Mouse (Mus musculus): ENCODE data around the gene Spata25. TPM values are rescaled to one million over a fixed set of nuclear protein-coding genes. Genes with fewer than 3 reads are reported as not detected.

The Spata25 gene
- polyA plus RNA-seq, 1 experiment from 2014 or later: not detected

DNA sequence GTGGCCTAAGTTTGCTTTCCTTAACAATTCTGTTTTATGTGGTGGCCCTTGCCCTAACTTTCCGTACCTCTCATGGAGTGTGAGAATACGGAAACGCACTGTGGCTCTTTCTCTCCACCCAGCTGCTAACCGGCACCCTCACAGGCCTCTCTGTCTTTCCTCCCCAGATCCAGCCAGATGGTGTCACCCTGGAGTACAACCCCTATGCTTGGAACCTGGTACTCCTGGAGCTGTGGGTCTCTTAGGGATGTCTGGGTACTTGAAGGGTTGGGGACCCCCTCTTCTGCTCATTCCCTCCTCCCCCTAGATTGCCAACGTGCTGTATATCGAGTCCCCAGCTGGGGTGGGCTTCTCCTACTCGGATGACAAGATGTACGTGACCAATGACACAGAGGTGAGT is 6.2 kb upstream of the Spata25 start:
- Histone ChIP-seq H3K4me3 (replicated peaks) (peak overlapping the region; percentile 79), H3K27me3 (replicated peaks) (no peaks in the 10 kb centered on the region), H3K27ac (peak overlapping the region; percentile 92; the same call in 1 of the 2 replicates), H3K4me1 (replicated peaks) (peaks cover 13% of the 10 kb centered on the region), H3K36me3 (peaks cover 20% of the 10 kb centered on the region), H3K9ac (peak overlapping the region; percentile 85), H3K9me3 (no peaks in the 10 kb centered on the region), H3K4me2 (replicated peaks) (peak overlapping the region; percentile 99)
- no peak for ATAC-seq
- WGBS: 35% methylated on average over 8 of the region's 8 CpGs

DNA sequence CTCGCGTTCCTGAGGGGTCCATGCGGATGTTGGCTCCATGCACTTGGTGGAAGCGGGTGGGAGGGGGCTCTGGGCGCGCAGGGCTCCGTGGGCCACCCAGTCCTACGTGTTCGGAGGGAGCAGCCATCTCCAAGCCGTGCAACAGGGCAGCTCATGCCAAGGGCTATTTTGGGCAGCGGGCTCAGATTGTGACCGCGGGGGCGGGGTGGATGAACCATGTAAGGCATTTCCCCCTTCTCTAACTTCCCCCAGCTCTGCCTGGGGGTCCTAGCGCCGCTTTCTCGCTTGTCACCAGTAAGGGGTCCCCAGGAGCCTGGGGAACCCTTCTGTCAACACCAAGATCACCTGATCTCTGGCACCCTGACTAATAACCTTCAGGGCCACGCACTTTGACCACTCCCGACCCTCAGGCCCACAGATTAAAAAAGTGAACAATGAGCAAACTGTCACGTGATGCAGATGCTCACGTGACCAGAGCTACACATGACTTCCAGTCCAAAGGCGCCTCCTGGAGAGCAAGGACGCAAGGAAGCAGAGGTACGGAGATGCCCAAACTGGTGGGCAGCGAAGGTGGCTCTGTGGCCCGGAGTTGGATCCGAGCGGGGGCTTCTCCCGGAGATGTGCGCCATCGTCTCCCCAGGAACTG is 5.1 kb upstream of the Spata25 start, which contains the start of gene Neurl2:
Gene Neurl2, minus strand, starts transcription at position 143 of the 646 bp plus-strand sequence.
- H3K27me3 ChIP-seq (replicated peaks): no peaks in the 10 kb centered on the region
- peak within 1 kb of the TSS; percentile 79 for H3K4me3 ChIP-seq (replicated peaks)
- H3K27ac ChIP-seq: peak within 1 kb of the TSS; percentile 92
- ATAC-seq: peak; percentile 74
- peak within 1 kb of the TSS; percentile 99 for H3K4me2 ChIP-seq (replicated peaks)
- no peaks in the 10 kb centered on the region for H3K9me3 ChIP-seq
- under 1% methylated on average over 31 of the region's 31 CpGs for WGBS
- peaks cover 13% of the 10 kb centered on the region for H3K36me3 ChIP-seq
- H3K4me1 ChIP-seq (replicated peaks): peaks cover 13% of the 10 kb centered on the region
- peak within 1 kb of the TSS; percentile 85 for H3K9ac ChIP-seq

GRCm38 (mm10) chr2:164832748-164833301 is 4.5 kb upstream of the Spata25 start, which contains the start of gene Ctsa:
Gene Ctsa (plus strand): TSS chr2:164832873.
- peak within 1 kb of the TSS; percentile 85 for H3K9ac ChIP-seq
- H3K27ac ChIP-seq: peak within 1 kb of the TSS; percentile 92
- no peaks in the 10 kb centered on the region for H3K27me3 ChIP-seq (replicated peaks)
- under 1% methylated on average over 35 of the region's 35 CpGs for WGBS
- H3K9me3 ChIP-seq: no peaks in the 10 kb centered on the region
- H3K4me3 ChIP-seq (replicated peaks): peak within 1 kb of the TSS; percentile 79
- H3K4me1 ChIP-seq (replicated peaks): peaks cover 13% of the 10 kb centered on the region
- H3K36me3 ChIP-seq: peaks cover 11% of the 10 kb centered on the region
- peak within 1 kb of the TSS; percentile 99 for H3K4me2 ChIP-seq (replicated peaks)
- ATAC-seq: peak; percentile 74

GRCm38 (mm10) chr2:164832032-164832747 is 3.9 kb upstream of the Spata25 start:
- H3K27me3 ChIP-seq (replicated peaks): no peaks in the 10 kb centered on the region
- H3K4me2 ChIP-seq (replicated peaks): peak overlapping the region; percentile 99
- no peak for ATAC-seq
- no peaks in the 10 kb centered on the region for H3K9me3 ChIP-seq
- peak overlapping the region; percentile 79 for H3K4me3 ChIP-seq (replicated peaks)
- WGBS: 57% methylated on average over 16 of the region's 16 CpGs
- H3K27ac ChIP-seq: peak overlapping the region; percentile 92
- H3K36me3 ChIP-seq: peaks cover 16% of the 10 kb centered on the region; the same call in 1 of the 2 replicates
- peaks cover 13% of the 10 kb centered on the region for H3K4me1 ChIP-seq (replicated peaks)
- H3K9ac ChIP-seq: peak overlapping the region; percentile 85

GRCm38 (mm10) chr2:164831029-164831428 is 2.7 kb upstream of the Spata25 start:
- Histone ChIP-seq H3K9ac (no peak overlapping the region), H3K36me3 (peaks cover 14% of the 10 kb centered on the region), H3K4me2 (replicated peaks) (no peak overlapping the region), H3K4me3 (replicated peaks) (no peak overlapping the region), H3K9me3 (no peaks in the 10 kb centered on the region), H3K4me1 (replicated peaks) (peaks cover 13% of the 10 kb centered on the region), H3K27ac (no peak overlapping the region), H3K27me3 (replicated peaks) (no peaks in the 10 kb centered on the region)
- 89% methylated on average over 10 of the region's 10 CpGs for WGBS
- no peak for ATAC-seq

DNA sequence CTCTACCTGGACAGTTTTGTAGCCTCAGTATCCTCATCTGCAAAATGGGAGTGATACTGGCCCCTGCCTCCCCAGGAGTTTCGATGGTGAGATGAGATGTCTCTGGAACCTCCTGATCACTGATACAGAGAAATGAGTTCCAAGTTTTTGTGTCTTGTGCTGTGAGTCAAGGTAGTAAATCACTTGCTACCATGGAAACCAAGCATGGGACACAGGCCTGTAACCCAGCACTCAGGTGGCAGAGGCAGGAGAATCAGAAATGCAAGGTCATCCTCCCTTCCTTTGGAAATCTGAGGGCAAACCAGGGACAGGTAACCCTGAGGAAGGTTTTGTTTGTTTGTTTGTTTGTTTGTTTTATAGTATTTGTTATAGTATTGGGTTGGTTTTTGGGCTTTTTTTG is 753 bp upstream of the Spata25 start:
- Histone ChIP-seq H3K9me3 (no peaks in the 10 kb centered on the region), H3K4me3 (replicated peaks) (no peak overlapping the region), H3K27ac (no peak overlapping the region), H3K9ac (no peak overlapping the region), H3K27me3 (replicated peaks) (no peaks in the 10 kb centered on the region), H3K4me2 (replicated peaks) (no peak overlapping the region), H3K4me1 (replicated peaks) (peaks cover 5% of the 10 kb centered on the region), H3K36me3 (peaks cover 21% of the 10 kb centered on the region)
- no peak for ATAC-seq
- 92% methylated on average over 1 of the region's 1 CpGs for WGBS

DNA sequence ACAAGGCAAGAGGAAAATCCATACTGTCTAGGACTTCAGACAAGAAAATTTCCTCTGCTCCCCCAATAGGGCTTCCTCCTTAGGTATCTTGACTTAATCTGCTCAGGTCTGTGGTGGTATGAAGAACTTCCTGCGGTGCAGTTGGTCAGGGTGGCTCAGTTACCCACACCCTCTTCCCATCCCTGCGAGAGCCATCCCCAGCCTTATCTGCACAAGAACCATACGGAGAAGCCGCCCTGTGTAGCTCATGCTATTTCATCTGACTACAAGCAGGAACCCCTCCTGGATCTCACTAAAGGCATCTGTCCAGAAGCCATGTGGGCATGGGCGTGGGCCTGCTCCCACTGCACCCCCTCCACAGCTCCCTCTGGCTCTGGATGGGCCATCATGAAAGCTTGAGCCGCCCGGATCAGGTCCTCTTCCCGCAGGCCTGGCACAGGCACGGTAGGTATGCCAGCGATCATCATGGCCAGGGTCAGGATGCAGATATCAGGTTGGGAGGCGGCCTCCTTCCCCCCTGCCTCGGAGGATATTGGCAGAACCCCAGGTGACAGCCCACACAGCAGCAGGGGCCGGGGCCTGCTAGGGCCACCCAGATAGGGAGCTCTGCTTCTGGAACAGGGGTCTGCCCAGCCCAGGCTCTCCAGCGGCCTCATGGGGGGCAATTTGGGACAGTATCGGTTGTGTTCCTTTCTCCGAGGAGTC is 1.0 kb downstream of the Spata25 start:
- Histone ChIP-seq H3K9ac (no peak overlapping the region), H3K4me1 (replicated peaks) (peaks cover 7% of the 10 kb centered on the region), H3K4me3 (replicated peaks) (no peak overlapping the region), H3K9me3 (no peaks in the 10 kb centered on the region), H3K4me2 (replicated peaks) (no peak overlapping the region), H3K27ac (no peak overlapping the region), H3K36me3 (peaks cover 21% of the 10 kb centered on the region), H3K27me3 (replicated peaks) (no peaks in the 10 kb centered on the region)
- ATAC-seq: no peak
- WGBS: 87% methylated on average over 16 of the region's 16 CpGs

DNA sequence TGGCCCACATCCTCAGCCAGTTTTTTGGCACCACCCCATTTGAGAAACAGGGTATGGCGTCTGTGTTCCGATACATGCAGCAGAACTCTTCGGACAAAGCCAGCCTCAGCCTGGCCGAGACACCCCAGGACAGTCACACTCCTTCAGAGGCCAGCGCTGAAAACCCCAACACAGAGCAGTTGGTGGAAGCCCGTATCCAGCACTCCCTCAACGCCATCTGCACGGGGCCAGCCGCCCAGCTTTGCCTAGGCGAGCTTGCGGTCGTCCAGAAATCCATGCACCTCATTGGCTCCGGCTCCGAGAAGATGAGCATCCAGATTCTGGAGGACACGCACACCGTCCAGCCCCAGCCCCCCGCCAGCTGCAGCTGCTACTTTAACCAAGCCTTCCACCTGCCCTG is 2.8 kb downstream of the Spata25 start:
- WGBS: 94% methylated on average over 17 of the region's 17 CpGs
- no peak for ATAC-seq
- peaks cover 6% of the 10 kb centered on the region; the same call in 1 of the 2 replicates for H3K4me1 ChIP-seq (replicated peaks)

GRCm38 (mm10) chr2:164823969-164824368 is 4.4 kb downstream of the Spata25 start:
- H3K36me3 ChIP-seq: peaks cover 21% of the 10 kb centered on the region
- 90% methylated on average over 4 of the region's 4 CpGs for WGBS
- H3K9me3 ChIP-seq: no peaks in the 10 kb centered on the region
- H3K27ac ChIP-seq: no peak overlapping the region
- H3K4me2 ChIP-seq (replicated peaks): peak overlapping the region; percentile 71; the same call in 1 of the 2 replicates
- ATAC-seq: no peak
- no peak overlapping the region for H3K4me3 ChIP-seq (replicated peaks)
- no peaks in the 10 kb centered on the region for H3K27me3 ChIP-seq (replicated peaks)
- no peak overlapping the region for H3K9ac ChIP-seq
- H3K4me1 ChIP-seq (replicated peaks): peaks cover 6% of the 10 kb centered on the region; the same call in 1 of the 2 replicates

More for the DNA sequence above, 2.8 kb downstream of the Spata25 start:
- H3K27me3 ChIP-seq (replicated peaks): no peaks in the 10 kb centered on the region
- H3K9me3 ChIP-seq: no peaks in the 10 kb centered on the region
- no peak overlapping the region for H3K27ac ChIP-seq
- no peak overlapping the region for H3K9ac ChIP-seq
- no peak overlapping the region for H3K4me3 ChIP-seq (replicated peaks)
- no peak overlapping the region for H3K4me2 ChIP-seq (replicated peaks)
- peaks cover 21% of the 10 kb centered on the region for H3K36me3 ChIP-seq

- peak overlapping the region; percentile 58 for H3K9ac ChIP-seq
- peak overlapping the region; percentile 25; the same call in 1 of the 2 replicates for H3K27ac ChIP-seq
- peak overlapping the region; percentile 56 for H3K4me3 ChIP-seq (replicated peaks)
- H3K36me3 ChIP-seq: peaks cover 21% of the 10 kb centered on the region
- H3K9me3 ChIP-seq: no peaks in the 10 kb centered on the region
- ATAC-seq: peak; percentile 75
- WGBS: 2% methylated on average over 10 of the region's 10 CpGs
- peaks cover 6% of the 10 kb centered on the region; the same call in 1 of the 2 replicates for H3K4me1 ChIP-seq (replicated peaks)
- H3K27me3 ChIP-seq (replicated peaks): no peaks in the 10 kb centered on the region
- H3K4me2 ChIP-seq (replicated peaks): peak overlapping the region; percentile 71
Observed at GRCm38 (mm10) chr2:164823181-164823585, 5.2 kb downstream of the Spata25 start.

DNA sequence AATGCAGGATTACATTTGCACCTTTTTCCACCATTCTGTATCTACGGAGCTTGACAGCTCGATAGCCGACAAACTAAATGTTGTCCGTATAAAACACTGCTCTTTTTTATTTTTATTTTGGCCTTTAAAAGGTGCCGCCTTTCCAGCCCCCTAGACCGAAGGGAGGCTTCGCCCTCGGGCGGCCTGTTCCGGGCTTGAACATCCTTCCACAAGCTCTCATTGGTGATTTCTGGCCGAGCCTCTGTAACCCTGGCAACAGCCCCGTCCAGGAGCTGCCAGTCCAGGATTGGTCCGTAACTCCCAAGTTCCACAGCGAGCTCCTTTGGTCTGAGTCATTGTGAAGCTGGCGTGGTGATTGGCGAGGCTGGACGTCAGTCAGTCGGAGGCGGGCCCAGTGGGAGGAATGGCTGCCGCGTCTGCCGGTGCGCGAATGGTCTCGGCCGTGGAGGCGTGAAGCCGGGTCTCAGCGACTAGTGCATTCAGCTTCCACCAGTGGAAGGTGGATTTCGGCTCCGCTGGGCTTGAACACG is 5.6 kb downstream of the Spata25 start, which contains the start of gene Zswim1:
Gene Zswim1, plus strand, starts transcription at position 51 of the 530 bp plus-strand sequence.
- Histone ChIP-seq H3K27me3 (replicated peaks) (no peaks in the 10 kb centered on the region), H3K9ac (peak within 1 kb of the TSS; percentile 58), H3K27ac (peak within 1 kb of the TSS; percentile 25; the same call in 1 of the 2 replicates), H3K4me3 (replicated peaks) (peak within 1 kb of the TSS; percentile 56), H3K9me3 (no peaks in the 10 kb centered on the region), H3K4me1 (replicated peaks) (peaks cover 9% of the 10 kb centered on the region), H3K36me3 (peaks cover 16% of the 10 kb centered on the region), H3K4me2 (replicated peaks) (peak within 1 kb of the TSS; percentile 71)
- WGBS: 2% methylated on average over 32 of the region's 32 CpGs
- ATAC-seq: peak; percentile 100
